Mouse (Mus musculus) forebrain, postnatal 0 days (tissue): ENCODE results near the gene Lrrk2. TPM values are rescaled to one million over a fixed set of nuclear protein-coding genes. Genes with fewer than 3 reads are reported as not detected.

ENCODE experiments used
- ATAC-seq: fragments of 200-750 bp; cut with Nextera tagmentation; 2 replicates; pipeline ENCODE4 v1.8.0; 2017; ENCODE audit warnings: mild to moderate bottlenecking, moderate library complexity
- DNase-seq: peaks from one replicate; pipeline ENCODE4 v3.0.0-alpha.2; 2015
- H3K27ac ChIP-seq: fragments of 300-500 bp; sonication (generic); 2 replicates; pipeline ENCODE4 v1.5.1; 2014; ENCODE audit warnings: low read depth, mild to moderate bottlenecking, antibody characterized with exemption, low read length, moderate library complexity, mixed read lengths
- H3K27me3 ChIP-seq: fragments of 300-500 bp; sonication (generic); 2 replicates; pipeline ENCODE4 v1.6.1; 2014; ENCODE audit warnings: mild to moderate bottlenecking, low read length, mixed read lengths; ENCODE audit not compliant: insufficient read depth
- H3K36me3 ChIP-seq: fragments of 300-500 bp; sonication (generic); 2 replicates; pipeline ENCODE4 v1.6.1; 2014; ENCODE audit warnings: mild to moderate bottlenecking, moderate library complexity; ENCODE audit not compliant: insufficient read depth
- H3K4me1 ChIP-seq: fragments of 300-500 bp; sonication (generic); 2 replicates; pipeline ENCODE4 v1.6.1; 2014; ENCODE audit warnings: antibody characterized with exemption; ENCODE audit not compliant: insufficient read depth
- H3K4me2 ChIP-seq: fragments of 300-500 bp; sonication (generic); 2 replicates; pipeline ENCODE4 v1.6.1; 2014; ENCODE audit warnings: low read depth, mild to moderate bottlenecking, moderate library complexity
- H3K4me3 ChIP-seq: fragments of 300-500 bp; sonication (generic); 2 replicates; pipeline ENCODE4 v1.5.1; 2014; ENCODE audit warnings: low read depth, low read length, mixed read lengths
- H3K9ac ChIP-seq: fragments of 300-500 bp; sonication (generic); 2 replicates; pipeline ENCODE4 v1.6.1; 2014; ENCODE audit warnings: mild to moderate bottlenecking
- H3K9me3 ChIP-seq: fragments of 300-500 bp; sonication (generic); 2 replicates; pipeline ENCODE4 v1.6.1; 2016; ENCODE audit warnings: low read length
- CTCF ChIP-seq: sonication (generic); IDR thresholded peaks from 2 replicates; pipeline ENCODE4 v1.5.1; 2016; ENCODE audit warnings: antibody characterized with exemption, control low read depth, low read depth
- WGBS: fragments of 180-500 bp; shearing (Covaris S2); extraction: QIAGEN DNeasy Blood & Tissue Kit; methylation state at CpG from one replicate; pipeline ENCODE4 v1.1.7; 2014; 5-methylcytosine and 5-hydroxymethylcytosine counted together
- polyA plus RNA-seq: library from polyadenylated mRNA; unstranded; fragments of >200 nt; fragmentation: Nextera tagmentation; extraction: Ambion mirVana; gene quantifications from 2 replicates; pipeline ENCODE4 v1.2.1, GENCODE M21; 2015
- total RNA-seq: library from RNA; depleted of rRNA; stranded (reverse); fragments of >200 nt; gene quantifications from 2 replicates; pipeline ENCODE4 v1.2.3, GENCODE M21; 2014

Lrrk2 gene
- total and polyA plus RNA-seq, 2 experiments from 2014 or later = 1.7 to 4.5 TPM

GRCm38 (mm10) chr15:91709207-91710130 lies 36.5 kb downstream of the Lrrk2 start:
- Histone ChIP-seq H3K9me3 (no peaks in the 10 kb centered on the region), H3K36me3 (no peaks in the 10 kb centered on the region), H3K4me3 (peak overlapping the region; percentile 32), H3K4me2 (peak overlapping the region; percentile 48), H3K27ac (no peak overlapping the region), H3K27me3 (no peaks in the 10 kb centered on the region), H3K9ac (peak overlapping the region; percentile 33; the same call in 1 of the 2 replicates), H3K4me1 (no peaks in the 10 kb centered on the region)
- ATAC-seq = peak; percentile 58
- TF ChIP-seq CTCF = peak; percentile 58
- 28% methylated on average over 29 of the region's 29 CpGs for WGBS
- peak; percentile 68 for DNase-seq

GRCm38 (mm10) chr15:91735216-91735922 lies 62.4 kb downstream of the Lrrk2 start:
- H3K4me2 ChIP-seq = no peak overlapping the region
- 79% methylated on average over 14 of the region's 14 CpGs for WGBS
- no peak for TF ChIP-seq CTCF

GRCm38 (mm10) chr15:91736791-91737533 lies 64.0 kb downstream of the Lrrk2 start:
- Histone ChIP-seq H3K9ac (no peak overlapping the region), H3K27me3 (no peaks in the 10 kb centered on the region), H3K36me3 (no peaks in the 10 kb centered on the region), H3K27ac (no peak overlapping the region), H3K4me3 (no peak overlapping the region), H3K4me2 (no peak overlapping the region), H3K9me3 (no peaks in the 10 kb centered on the region), H3K4me1 (no peaks in the 10 kb centered on the region)
- ATAC-seq = no peak
- TF ChIP-seq CTCF = peak; percentile 76
- DNase-seq = peak; percentile 37
- WGBS = 49% methylated on average over 15 of the region's 15 CpGs

More at GRCm38 (mm10) chr15:91735216-91735922, 62.4 kb downstream of the Lrrk2 start:
- ATAC-seq (no peak), DNase-seq (no peak)
- Histone ChIP-seq H3K4me3 (no peak overlapping the region), H3K27me3 (no peaks in the 10 kb centered on the region), H3K9me3 (no peaks in the 10 kb centered on the region), H3K4me1 (no peaks in the 10 kb centered on the region), H3K36me3 (no peaks in the 10 kb centered on the region; the same call in 1 of the 2 replicates), H3K9ac (no peak overlapping the region), H3K27ac (no peak overlapping the region)

GRCm38 (mm10) chr15:91738808-91739207 lies 65.8 kb downstream of the Lrrk2 start:
- no peak overlapping the region for H3K27ac ChIP-seq
- no peak overlapping the region for H3K4me3 ChIP-seq
- H3K27me3 ChIP-seq = no peaks in the 10 kb centered on the region
- H3K4me2 ChIP-seq = no peak overlapping the region
- H3K36me3 ChIP-seq = no peaks in the 10 kb centered on the region
- DNase-seq = no peak
- H3K9me3 ChIP-seq = no peaks in the 10 kb centered on the region
- WGBS = 66% methylated on average over 9 of the region's 9 CpGs
- no peak overlapping the region for H3K9ac ChIP-seq
- ATAC-seq = no peak
- H3K4me1 ChIP-seq = no peaks in the 10 kb centered on the region
- TF ChIP-seq CTCF = 0 out of 2 replicates have a peak, but pooled peaks have one; percentile 13

DNA sequence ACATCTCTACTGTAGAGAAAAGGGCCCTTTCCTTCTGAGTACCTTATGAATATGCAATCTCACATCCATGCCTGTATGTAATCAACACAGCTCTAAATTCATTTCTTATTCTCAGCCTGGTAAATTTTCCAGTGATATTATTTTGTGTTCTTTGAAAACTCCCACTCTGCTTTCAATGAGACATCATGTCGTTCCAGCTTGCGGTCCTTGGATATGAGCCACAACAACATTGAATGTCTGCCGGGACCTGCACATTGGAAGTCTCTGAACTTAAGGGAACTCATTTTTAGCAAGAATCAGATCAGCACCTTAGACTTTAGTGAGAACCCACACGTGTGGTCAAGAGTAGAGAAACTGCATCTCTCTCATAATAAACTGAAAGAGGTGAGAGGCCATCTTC lies 72.5 kb downstream of the Lrrk2 start:
- ATAC-seq = no peak
- WGBS = 65% methylated on average over 4 of the region's 4 CpGs
- H3K36me3 ChIP-seq = no peaks in the 10 kb centered on the region
- H3K27ac ChIP-seq = no peak overlapping the region
- H3K27me3 ChIP-seq = no peaks in the 10 kb centered on the region
- H3K4me2 ChIP-seq = no peak overlapping the region
- TF ChIP-seq CTCF = no peak
- no peak overlapping the region for H3K9ac ChIP-seq
- H3K4me3 ChIP-seq = no peak overlapping the region
- no peak for DNase-seq
- no peaks in the 10 kb centered on the region for H3K4me1 ChIP-seq
- H3K9me3 ChIP-seq = no peaks in the 10 kb centered on the region

DNA sequence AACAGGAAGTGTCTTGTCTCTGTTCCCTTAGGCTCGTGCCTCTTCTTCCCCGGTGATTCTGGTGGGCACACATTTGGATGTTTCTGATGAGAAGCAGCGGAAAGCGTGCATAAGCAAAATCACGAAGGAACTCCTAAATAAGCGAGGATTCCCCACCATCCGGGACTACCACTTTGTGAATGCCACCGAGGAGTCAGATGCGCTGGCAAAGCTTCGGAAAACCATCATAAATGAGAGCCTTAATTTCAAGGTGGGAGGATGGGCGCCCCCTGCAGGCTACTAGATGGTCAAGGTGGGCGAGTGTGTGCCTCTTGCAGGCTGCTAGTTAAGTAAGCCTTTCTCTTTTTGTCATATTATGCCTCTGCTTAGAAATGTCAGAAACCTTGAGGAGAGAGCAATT lies 79.1 kb downstream of the Lrrk2 start:
- ATAC-seq = no peak
- no peak overlapping the region for H3K4me3 ChIP-seq
- no peaks in the 10 kb centered on the region for H3K27me3 ChIP-seq
- DNase-seq = peak; percentile 59
- H3K36me3 ChIP-seq = no peaks in the 10 kb centered on the region
- peak; percentile 59 for TF ChIP-seq CTCF
- no peak overlapping the region for H3K4me2 ChIP-seq
- H3K9me3 ChIP-seq = no peaks in the 10 kb centered on the region
- no peak overlapping the region for H3K27ac ChIP-seq
- no peak overlapping the region for H3K9ac ChIP-seq
- peaks cover 2% of the 10 kb centered on the region; the same call in 1 of the 2 replicates for H3K4me1 ChIP-seq
- 61% methylated on average over 12 of the region's 12 CpGs for WGBS
